Mouse (Mus musculus) CH12.LX (cell line): Measurements from ENCODE around the gene Caprin1. TPM values are rescaled to one million over a fixed set of nuclear protein-coding genes. Genes with fewer than 3 reads are reported as not detected.

ENCODE experiments used
- DNase-seq: peaks from one replicate; pipeline ENCODE4 v3.0.0-alpha.2; 2013; ENCODE audit errors: extremely low read depth
- H3K27ac ChIP-seq: 2 replicates; pipeline ENCODE4 v1.5.1; 2012; ENCODE audit warnings: low read depth, mild to moderate bottlenecking, control low read depth, moderate library complexity; ENCODE audit not compliant: insufficient read depth
- H3K27me3 ChIP-seq: replicated peaks from 2 replicates; pipeline ENCODE3; 2012; ENCODE audit warnings: inconsistent platforms
- H3K36me3 ChIP-seq, 2 experiments: replicated peaks in 1 of 2; 2 replicates each; pipeline versions ENCODE3 to v1.6.1; 2012; ENCODE audit warnings: inconsistent platforms in 1 of 2, low read length in 1 of 2, mild to moderate bottlenecking in 1 of 2, mixed read lengths in 1 of 2, moderate library complexity in 1 of 2; ENCODE audit not compliant: control insufficient read depth in 1 of 2, insufficient read depth in 1 of 2
- H3K4me1 ChIP-seq, 2 experiments: 2 replicates each; pipeline ENCODE4 v1.6.1; 2012; ENCODE audit warnings: inconsistent platforms in 1 of 2, moderate library complexity in 1 of 2; ENCODE audit not compliant: insufficient read depth in 2 of 2, control insufficient read depth in 1 of 2
- H3K4me2 ChIP-seq: 2 replicates; pipeline ENCODE4 v1.6.1; 2012; ENCODE audit warnings: low read depth, mild to moderate bottlenecking, control low read depth; ENCODE audit not compliant: poor library complexity, insufficient read depth, severe bottlenecking
- H3K4me3 ChIP-seq, 3 experiments: fragments of 150-350 bp in 1 of 3; sonication (generic) in 1 of 3; replicated peaks in 1 of 3; 2 replicates each; pipeline versions ENCODE3 to v1.5.1; 2011 to 2012; ENCODE audit warnings: low read depth in 2 of 3, low read length in 2 of 3, mild to moderate bottlenecking in 2 of 3, moderate library complexity in 2 of 3, control low read depth in 1 of 3, improper control_type of control experiment in 1 of 3, inconsistent platforms in 1 of 3, mixed read lengths in 1 of 3; ENCODE audit not compliant: poor library complexity in 1 of 3
- H3K79me2 ChIP-seq: replicated peaks from 2 replicates; pipeline ENCODE4 v1.6.1; 2012; ENCODE audit warnings: mild to moderate bottlenecking, moderate library complexity; ENCODE audit not compliant: control insufficient read depth, poor library complexity, insufficient read depth, severe bottlenecking; ENCODE audit errors: extremely low read depth
- H3K9ac ChIP-seq: 2 replicates; pipeline ENCODE4 v1.6.1; 2012; ENCODE audit warnings: low read depth, mild to moderate bottlenecking, control low read depth, moderate library complexity; ENCODE audit not compliant: insufficient read depth
- H3K9me3 ChIP-seq: replicated peaks from 2 replicates; pipeline ENCODE3; 2012; ENCODE audit warnings: low read length, inconsistent platforms, mixed read lengths
- BHLHE40 ChIP-seq: IDR thresholded peaks from 2 replicates; pipeline ENCODE4 v1.6.1; 2011; ENCODE audit warnings: mild to moderate bottlenecking, low read depth, low read length, improper control_type of control experiment
- CHD1 ChIP-seq: IDR thresholded peaks from 2 replicates; pipeline ENCODE4 v1.6.1; 2012; ENCODE audit warnings: low read depth, low read length, improper control_type of control experiment, inconsistent platforms
- CHD2 ChIP-seq: IDR thresholded peaks from 2 replicates; pipeline ENCODE4 v1.6.1; 2011; ENCODE audit warnings: low read length, improper control_type of control experiment
- CTCF ChIP-seq, 2 experiments: IDR thresholded peaks in 1 of 2; conservative IDR thresholded peaks in 1 of 2; 2 replicates each; pipeline ENCODE4 v1.5.1; 2011 to 2012; ENCODE audit warnings: low read depth in 2 of 2, low read length in 2 of 2, improper control_type of control experiment in 1 of 2, inconsistent platforms in 1 of 2, mild to moderate bottlenecking in 1 of 2, moderate library complexity in 1 of 2
- E2F4 ChIP-seq: IDR thresholded peaks from 2 replicates; pipeline ENCODE4 v1.6.1; 2011; ENCODE audit warnings: low read depth, low read length, improper control_type of control experiment; ENCODE audit not compliant: insufficient replicate concordance
- ELF1 ChIP-seq: IDR thresholded peaks from 2 replicates; pipeline ENCODE4 v1.6.1; 2014; ENCODE audit warnings: low read depth, mild to moderate bottlenecking, inconsistent platforms, low read length, improper control_type of control experiment
- EP300 ChIP-seq: IDR thresholded peaks from 2 replicates; pipeline ENCODE4 v1.6.1; 2011; ENCODE audit warnings: low read length, improper control_type of control experiment
- ETS1 ChIP-seq: conservative IDR thresholded peaks from 2 replicates; pipeline ENCODE4 v1.6.1; 2012; ENCODE audit warnings: low read depth, mild to moderate bottlenecking, inconsistent platforms, low read length, improper control_type of control experiment, moderate library complexity
- GABPA ChIP-seq: IDR thresholded peaks from 2 replicates; pipeline ENCODE4 v1.6.1; 2012; ENCODE audit warnings: low read depth, low read length, improper control_type of control experiment, inconsistent platforms; ENCODE audit not compliant: insufficient replicate concordance
- HCFC1 ChIP-seq: IDR thresholded peaks from 2 replicates; pipeline ENCODE4 v1.6.1; 2012; ENCODE audit warnings: low read depth, mild to moderate bottlenecking, inconsistent platforms, low read length, improper control_type of control experiment
- IRF4 ChIP-seq: IDR thresholded peaks from 2 replicates; pipeline ENCODE4 v1.6.1; 2014; ENCODE audit warnings: low read depth, mild to moderate bottlenecking, inconsistent platforms, low read length, improper control_type of control experiment
- JUN ChIP-seq: IDR thresholded peaks from 2 replicates; pipeline ENCODE4 v1.6.1; 2011; ENCODE audit warnings: low read depth, mild to moderate bottlenecking, low read length, improper control_type of control experiment, moderate library complexity; ENCODE audit not compliant: insufficient read depth
- JUND ChIP-seq: conservative IDR thresholded peaks from 2 replicates; pipeline ENCODE4 v1.6.1; 2011; ENCODE audit warnings: low read depth, low read length, improper control_type of control experiment
- KAT2A ChIP-seq: IDR thresholded peaks from 2 replicates; pipeline ENCODE4 v1.6.1; 2012; ENCODE audit warnings: low read length, improper control_type of control experiment, inconsistent platforms; ENCODE audit not compliant: insufficient replicate concordance
- MAFK ChIP-seq: IDR thresholded peaks from 2 replicates; pipeline ENCODE4 v1.6.1; 2011; ENCODE audit warnings: low read length, improper control_type of control experiment; ENCODE audit not compliant: insufficient replicate concordance
- MAX ChIP-seq: IDR thresholded peaks from 2 replicates; pipeline ENCODE4 v1.6.1; 2011; ENCODE audit warnings: low read length, improper control_type of control experiment
- MAZ ChIP-seq: IDR thresholded peaks from 2 replicates; pipeline ENCODE4 v1.6.1; 2012; ENCODE audit warnings: low read depth, mild to moderate bottlenecking, inconsistent platforms, low read length, improper control_type of control experiment, moderate library complexity
- MEF2A ChIP-seq: IDR thresholded peaks from 2 replicates; pipeline ENCODE4 v1.6.1; 2014; ENCODE audit warnings: low read depth, mild to moderate bottlenecking, inconsistent platforms, low read length, improper control_type of control experiment, borderline replicate concordance
- MXI1 ChIP-seq: IDR thresholded peaks from 2 replicates; pipeline ENCODE4 v1.6.1; 2011; ENCODE audit warnings: mild to moderate bottlenecking, low read depth, low read length, improper control_type of control experiment
- MYC ChIP-seq: IDR thresholded peaks from 2 replicates; pipeline ENCODE4 v1.6.1; 2011; ENCODE audit warnings: low read depth, mild to moderate bottlenecking, improper control_type of control experiment, low read length
- NELFE ChIP-seq: IDR thresholded peaks from 2 replicates; pipeline ENCODE4 v1.6.1; 2011; ENCODE audit warnings: low read depth, low read length, improper control_type of control experiment
- NRF1 ChIP-seq: IDR thresholded peaks from 2 replicates; pipeline ENCODE4 v1.6.1; 2014; ENCODE audit warnings: low read depth, mild to moderate bottlenecking, inconsistent platforms, low read length, improper control_type of control experiment, moderate library complexity
- PAX5 ChIP-seq: IDR thresholded peaks from 2 replicates; pipeline ENCODE4 v1.6.1; 2012; ENCODE audit warnings: low read length, inconsistent platforms, mixed read lengths
- POLR2A ChIP-seq: IDR thresholded peaks from 2 replicates; pipeline ENCODE4 v1.6.1; 2011; ENCODE audit warnings: low read depth, mild to moderate bottlenecking, improper control_type of control experiment, low read length
- POLR2AphosphoS2 ChIP-seq: IDR thresholded peaks from 2 replicates; pipeline ENCODE4 v1.6.1; 2011; ENCODE audit warnings: low read depth, low read length, improper control_type of control experiment
- RAD21 ChIP-seq: IDR thresholded peaks from 2 replicates; pipeline ENCODE4 v1.6.1; 2011; ENCODE audit warnings: low read depth, mild to moderate bottlenecking, low read length, improper control_type of control experiment, moderate library complexity
- RCOR1 ChIP-seq: conservative IDR thresholded peaks from 2 replicates; pipeline ENCODE4 v1.6.1; 2012; ENCODE audit warnings: low read depth, mild to moderate bottlenecking, inconsistent platforms, low read length, improper control_type of control experiment
- SIN3A ChIP-seq: IDR thresholded peaks from 2 replicates; pipeline ENCODE4 v1.6.1; 2012; ENCODE audit warnings: low read length, improper control_type of control experiment, inconsistent platforms
- SMC3 ChIP-seq: IDR thresholded peaks from 2 replicates; pipeline ENCODE4 v1.6.1; 2011; ENCODE audit warnings: low read depth, low read length, improper control_type of control experiment
- TBP ChIP-seq: conservative IDR thresholded peaks from 2 replicates; pipeline ENCODE4 v1.6.1; 2011; ENCODE audit warnings: low read depth, low read length, improper control_type of control experiment
- TCF12 ChIP-seq: IDR thresholded peaks from 2 replicates; pipeline ENCODE4 v1.6.1; 2014; ENCODE audit warnings: low read depth, mild to moderate bottlenecking, inconsistent platforms, low read length, improper control_type of control experiment
- UBTF ChIP-seq: IDR thresholded peaks from 2 replicates; pipeline ENCODE4 v1.6.1; 2012; ENCODE audit warnings: low read depth, mild to moderate bottlenecking, inconsistent platforms, low read length, improper control_type of control experiment, moderate library complexity
- USF1 ChIP-seq: IDR thresholded peaks from 2 replicates; pipeline ENCODE4 v1.6.1; 2014; ENCODE audit warnings: low read depth, mild to moderate bottlenecking, inconsistent platforms, low read length, improper control_type of control experiment
- USF2 ChIP-seq: conservative IDR thresholded peaks from 2 replicates; pipeline ENCODE4 v1.6.1; 2011; ENCODE audit warnings: low read depth, low read length, improper control_type of control experiment
- ZC3H11A ChIP-seq: IDR thresholded peaks from 2 replicates; pipeline ENCODE4 v1.6.1; 2012; ENCODE audit warnings: low read depth, mild to moderate bottlenecking, inconsistent platforms, low read length, improper control_type of control experiment
- ZKSCAN1 ChIP-seq: IDR thresholded peaks from 2 replicates; pipeline ENCODE4 v1.6.1; 2012; ENCODE audit warnings: low read depth, inconsistent platforms, low read length, improper control_type of control experiment, borderline replicate concordance
- ZMIZ1 ChIP-seq: IDR thresholded peaks from 2 replicates; pipeline ENCODE4 v1.6.1; 2012; ENCODE audit warnings: low read depth, mild to moderate bottlenecking, inconsistent platforms, low read length, improper control_type of control experiment
- ZNF384 ChIP-seq: IDR thresholded peaks from 2 replicates; pipeline ENCODE4 v1.6.1; 2012; ENCODE audit warnings: low read depth, low read length, improper control_type of control experiment, inconsistent platforms
- dilution Hi-C: fragments of 300-500 bp; cut with MboI; formaldehyde crosslinking; loops from 2 replicates; pipeline ENCODE4 v1.14.3; 2020; ENCODE audit warnings: low sequenced_read_pairs; ENCODE audit not compliant: extremely low pct_unique_long_range_greater_than_20kb, extremely low pct_ligation_motif_present
- in situ Hi-C: fragments of 300-500 bp; cut with MboI; formaldehyde crosslinking; loops from 3 replicates; pipeline ENCODE4 v1.14.3; 2019; ENCODE audit warnings: low sequenced_read_pairs, low pct_ligation_motif_present, low pct_unique_long_range_greater_than_20kb, mixed read lengths
- polyA plus RNA-seq: library from polyadenylated mRNA; unstranded; fragments of >175 nt; gene quantifications from 2 replicates; pipeline ENCODE4 v1.2.1, GENCODE M21; 2012; ENCODE audit warnings: low read depth; ENCODE audit not compliant: insufficient read length
- total RNA-seq, 2 experiments: library from RNA; depleted of rRNA; stranded (reverse); fragments of 300-350 nt in 1 of 2; fragments of >200 nt in 1 of 2; gene quantifications; 2 replicates each; pipeline ENCODE4 v1.2.3; 2012 to 2014

The Caprin1 gene
- total and polyA plus RNA-seq, 3 experiments, result 217 to 514 (median 410) TPM

DNA sequence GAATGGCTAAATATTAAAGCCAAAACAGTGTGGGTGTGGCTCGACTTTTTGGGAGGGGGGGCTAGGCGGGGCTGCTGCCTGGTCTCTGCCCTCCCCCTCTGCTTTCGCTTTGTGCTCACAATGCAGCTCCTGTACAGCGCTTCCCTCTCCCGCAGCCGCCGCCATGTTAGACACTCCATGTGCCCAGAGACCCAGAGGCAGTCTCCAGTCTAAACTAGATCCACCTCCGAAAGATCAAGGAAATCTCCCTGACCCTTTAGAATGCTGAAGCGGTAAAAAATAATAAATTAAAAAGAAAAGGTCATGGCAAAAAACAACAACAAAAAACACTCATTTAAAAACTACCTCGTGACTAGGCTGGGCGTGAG, 1.6 kb downstream of the Caprin1 start:
- peak; percentile 92 for DNase-seq
- dilution Hi-C loops, result no loop called here
- TF ChIP-seq CHD2, result peak; percentile 22; the same call in 1 of the 2 replicates
- TF ChIP-seq KAT2A, result no peak
- TF ChIP-seq PAX5, result no peak
- peak; percentile 77 for TF ChIP-seq NELFE
- TF ChIP-seq ELF1, result no peak
- TF ChIP-seq E2F4, result no peak
- TF ChIP-seq UBTF, result no peak
- no peak for TF ChIP-seq ZKSCAN1
- no peak for TF ChIP-seq USF2
- no peak for TF ChIP-seq CTCF (conservative IDR thresholded peaks at IDR 0.05 in 1 of 2, IDR thresholded peaks at IDR 0.05 in 1 of 2; ENCODE audit: low read depth in 2 of 2, low read length in 2 of 2)
- TF ChIP-seq EP300, result no peak
- peak; percentile 63 for TF ChIP-seq IRF4
- no peak for TF ChIP-seq MAFK
- TF ChIP-seq MXI1, result peak; percentile 92; the same call in 1 of the 2 replicates
- TF ChIP-seq ETS1, result no peak
- peak; percentile 83 for TF ChIP-seq POLR2A
- no peak for TF ChIP-seq JUND
- peak; percentile 95 for TF ChIP-seq MAX
- peak; percentile 38; the same call in 1 of the 2 replicates for TF ChIP-seq HCFC1
- TF ChIP-seq CHD1, result peak; percentile 54; the same call in 1 of the 2 replicates
- TF ChIP-seq TCF12, result peak; percentile 78
- no peak for TF ChIP-seq RAD21
- peak; percentile 88 for TF ChIP-seq SIN3A
- no peak for TF ChIP-seq RCOR1
- TF ChIP-seq NRF1, result peak; percentile 41; the same call in 1 of the 2 replicates
- peak; percentile 99 for TF ChIP-seq MYC
- TF ChIP-seq BHLHE40, result peak; percentile 23; the same call in 1 of the 2 replicates
- TF ChIP-seq MAZ, result no peak
- no peak for TF ChIP-seq ZNF384
- TF ChIP-seq MEF2A, result no peak
- TF ChIP-seq JUN, result no peak
- no peak for TF ChIP-seq POLR2AphosphoS2
- TF ChIP-seq GABPA, result no peak
- TF ChIP-seq SMC3, result no peak
- TF ChIP-seq ZMIZ1, result no peak
- 0 out of 2 replicates have a peak, but pooled peaks have one; percentile 52 for TF ChIP-seq TBP
- TF ChIP-seq USF1, result no peak
- TF ChIP-seq ZC3H11A, result no peak
- Histone ChIP-seq H3K4me1 (peaks cover 8 to 46% of the 10 kb centered on the region in 2 experiments), H3K27me3 (no peaks in the 10 kb centered on the region), H3K27ac (peak overlapping the region; percentile 91), H3K79me2 (peaks cover 46% of the 10 kb centered on the region), H3K9ac (peak overlapping the region; percentile 99), H3K36me3 (peaks cover 12 to 35% of the 10 kb centered on the region in 2 experiments), H3K4me2 (peak overlapping the region; percentile 14; the same call in 1 of the 2 replicates), H3K9me3 (no peaks in the 10 kb centered on the region), H3K4me3 (peak overlapping the region; percentile 76 to 84 (median 82))
- in situ Hi-C loops, result no loop called here
